Mouse (Mus musculus) heart, embryonic 16.5 days (tissue): ENCODE measurements around the gene Sds. TPM values are rescaled to one million over a fixed set of nuclear protein-coding genes. Genes with fewer than 3 reads are reported as not detected.
A peak's percentile ranks its signal among the peaks of the same experiment; 100 is the strongest.

ENCODE experiments used
- ATAC-seq: fragments of 200-750 bp; cut with Nextera tagmentation; replicated peaks from 2 replicates; pipeline ENCODE4 v1.8.0; 2017; ENCODE audit warnings: moderate number of reproducible peaks; ENCODE audit not compliant: insufficient read depth, low FRiP score; ENCODE audit errors: extremely low read depth
- H3K27ac ChIP-seq: fragments of 300-500 bp; sonication (generic); 2 replicates; pipeline ENCODE4 v1.5.1; 2014; ENCODE audit warnings: mild to moderate bottlenecking, low read length, control low read depth, moderate library complexity
- H3K27me3 ChIP-seq: fragments of 300-500 bp; sonication (generic); 2 replicates; pipeline ENCODE4 v1.6.1; 2014; ENCODE audit warnings: low read length, mixed read lengths; ENCODE audit not compliant: control insufficient read depth, insufficient read depth
- H3K36me3 ChIP-seq: fragments of 300-500 bp; sonication (generic); 2 replicates; pipeline ENCODE4 v1.6.1; 2014; ENCODE audit not compliant: control insufficient read depth, insufficient read depth
- H3K4me1 ChIP-seq: fragments of 300-500 bp; sonication (generic); 2 replicates; pipeline ENCODE4 v1.6.1; 2014; ENCODE audit warnings: low read length, mixed read lengths; ENCODE audit not compliant: control insufficient read depth, insufficient read depth
- H3K4me2 ChIP-seq: fragments of 300-500 bp; sonication (generic); 2 replicates; pipeline ENCODE4 v1.6.1; 2014; ENCODE audit warnings: low read depth, mild to moderate bottlenecking, control low read depth, low read length
- H3K4me3 ChIP-seq: fragments of 300-500 bp; sonication (generic); 2 replicates; pipeline ENCODE4 v1.5.1; 2014; ENCODE audit warnings: mild to moderate bottlenecking, control low read depth, low read length
- H3K9ac ChIP-seq: fragments of 300-500 bp; sonication (generic); 2 replicates; pipeline ENCODE4 v1.6.1; 2014; ENCODE audit warnings: low read length, control low read depth
- H3K9me3 ChIP-seq: fragments of 300-500 bp; sonication (generic); replicated peaks from 2 replicates; pipeline ENCODE4 v1.6.1; 2016; ENCODE audit warnings: low read length; ENCODE audit not compliant: control insufficient read depth
- WGBS: fragments of 180-500 bp; shearing (Covaris S2); extraction: QIAGEN DNeasy Blood & Tissue Kit; methylation state at CpG from one replicate; pipeline ENCODE4 v1.1.7; 2014; 5-methylcytosine and 5-hydroxymethylcytosine counted together
- polyA plus RNA-seq: library from polyadenylated mRNA; unstranded; fragments of >200 nt; fragmentation: Nextera tagmentation; extraction: Ambion mirVana; gene quantifications from 2 replicates; pipeline ENCODE4 v1.2.1, GENCODE M21; 2015

Gene Sds
- polyA plus RNA-seq, 1 experiment from 2014 or later = 0.56 TPM

GRCm38 (mm10) chr5:120511643-120512220 is 35.4 kb downstream of the Sds start:
- H3K36me3 ChIP-seq = no peaks in the 10 kb centered on the region
- peak overlapping the region; percentile 79 for H3K4me2 ChIP-seq
- peaks cover 22% of the 10 kb centered on the region for H3K4me1 ChIP-seq
- no peaks in the 10 kb centered on the region for H3K9me3 ChIP-seq
- H3K27me3 ChIP-seq = no peaks in the 10 kb centered on the region
- H3K4me3 ChIP-seq = peak overlapping the region; percentile 64
- no peak for ATAC-seq
- H3K27ac ChIP-seq = no peak overlapping the region
- WGBS = 25% methylated on average over 14 of the region's 14 CpGs
- peak overlapping the region; percentile 70; the same call in 1 of the 2 replicates for H3K9ac ChIP-seq

GRCm38 (mm10) chr5:120512911-120513555 is 36.7 kb downstream of the Sds start:
- Histone ChIP-seq H3K4me1 (peaks cover 22% of the 10 kb centered on the region), H3K4me3 (no peak overlapping the region), H3K27me3 (no peaks in the 10 kb centered on the region), H3K9me3 (no peaks in the 10 kb centered on the region), H3K27ac (no peak overlapping the region), H3K36me3 (no peaks in the 10 kb centered on the region), H3K9ac (no peak overlapping the region), H3K4me2 (no peak overlapping the region)
- ATAC-seq = no peak
- WGBS = 69% methylated on average over 15 of the region's 15 CpGs

GRCm38 (mm10) chr5:120514031-120514677 is 37.8 kb downstream of the Sds start:
- no peaks in the 10 kb centered on the region for H3K27me3 ChIP-seq
- H3K4me3 ChIP-seq = no peak overlapping the region
- H3K36me3 ChIP-seq = no peaks in the 10 kb centered on the region
- no peak overlapping the region for H3K9ac ChIP-seq
- no peak overlapping the region for H3K27ac ChIP-seq
- no peak overlapping the region for H3K4me2 ChIP-seq
- WGBS = 88% methylated on average over 9 of the region's 9 CpGs
- no peak for ATAC-seq
- H3K4me1 ChIP-seq = peaks cover 22% of the 10 kb centered on the region
- no peaks in the 10 kb centered on the region for H3K9me3 ChIP-seq

- Histone ChIP-seq H3K4me2 (no peak overlapping the region), H3K4me3 (no peak overlapping the region), H3K27ac (no peak overlapping the region), H3K4me1 (peaks cover 22% of the 10 kb centered on the region), H3K27me3 (no peaks in the 10 kb centered on the region), H3K9ac (no peak overlapping the region), H3K36me3 (no peaks in the 10 kb centered on the region), H3K9me3 (no peaks in the 10 kb centered on the region)
- no peak for ATAC-seq
- WGBS = 18% methylated on average over 4 of the region's 4 CpGs
Observed at GRCm38 (mm10) chr5:120514754-120515153, 38.4 kb downstream of the Sds start.

- Histone ChIP-seq H3K36me3 (no peaks in the 10 kb centered on the region), H3K4me3 (no peak overlapping the region), H3K27ac (no peak overlapping the region), H3K4me2 (no peak overlapping the region), H3K27me3 (no peaks in the 10 kb centered on the region), H3K9me3 (no peaks in the 10 kb centered on the region), H3K9ac (no peak overlapping the region), H3K4me1 (peaks cover 22% of the 10 kb centered on the region)
- ATAC-seq = no peak
- 70% methylated on average over 7 of the region's 7 CpGs for WGBS
Observed at GRCm38 (mm10) chr5:120515451-120515850, 39.1 kb downstream of the Sds start.

GRCm38 (mm10) chr5:120516221-120516984 is 40.1 kb downstream of the Sds start:
- peak overlapping the region; percentile 50 for H3K9ac ChIP-seq
- no peak for ATAC-seq
- no peaks in the 10 kb centered on the region for H3K9me3 ChIP-seq
- H3K27me3 ChIP-seq = no peaks in the 10 kb centered on the region
- H3K4me1 ChIP-seq = peaks cover 22% of the 10 kb centered on the region
- no peak overlapping the region for H3K4me3 ChIP-seq
- WGBS = 45% methylated on average over 15 of the region's 15 CpGs
- no peaks in the 10 kb centered on the region for H3K36me3 ChIP-seq
- H3K4me2 ChIP-seq = no peak overlapping the region
- no peak overlapping the region; the same call in 1 of the 2 replicates for H3K27ac ChIP-seq

- Histone ChIP-seq H3K4me3 (no peak overlapping the region), H3K27me3 (no peaks in the 10 kb centered on the region), H3K9me3 (no peaks in the 10 kb centered on the region), H3K4me1 (peaks cover 22% of the 10 kb centered on the region), H3K27ac (no peak overlapping the region), H3K9ac (no peak overlapping the region), H3K36me3 (0 out of 2 replicates have a peak, but pooled peaks cover 4% of the 10 kb centered on the region), H3K4me2 (no peak overlapping the region)
- ATAC-seq = no peak; the same call in 1 of the 2 replicates
- 50% methylated on average over 9 of the region's 9 CpGs for WGBS
Observed at GRCm38 (mm10) chr5:120517552-120517951, 41.2 kb downstream of the Sds start.

- no peaks in the 10 kb centered on the region for H3K27me3 ChIP-seq
- H3K4me1 ChIP-seq = no peaks in the 10 kb centered on the region
- H3K9me3 ChIP-seq = no peaks in the 10 kb centered on the region
- no peak overlapping the region for H3K9ac ChIP-seq
- H3K4me3 ChIP-seq = no peak overlapping the region
- 0 out of 2 replicates have a peak, but pooled peaks cover 4% of the 10 kb centered on the region for H3K36me3 ChIP-seq
- H3K27ac ChIP-seq = no peak overlapping the region
- 69% methylated on average over 3 of the region's 3 CpGs for WGBS
- H3K4me2 ChIP-seq = no peak overlapping the region
- ATAC-seq = no peak
Observed at GRCm38 (mm10) chr5:120522649-120523048, 46.3 kb downstream of the Sds start.
